Mouse (Mus musculus): ENCODE measurements around the gene Slc34a3.

Slc34a3 gene

DNA sequence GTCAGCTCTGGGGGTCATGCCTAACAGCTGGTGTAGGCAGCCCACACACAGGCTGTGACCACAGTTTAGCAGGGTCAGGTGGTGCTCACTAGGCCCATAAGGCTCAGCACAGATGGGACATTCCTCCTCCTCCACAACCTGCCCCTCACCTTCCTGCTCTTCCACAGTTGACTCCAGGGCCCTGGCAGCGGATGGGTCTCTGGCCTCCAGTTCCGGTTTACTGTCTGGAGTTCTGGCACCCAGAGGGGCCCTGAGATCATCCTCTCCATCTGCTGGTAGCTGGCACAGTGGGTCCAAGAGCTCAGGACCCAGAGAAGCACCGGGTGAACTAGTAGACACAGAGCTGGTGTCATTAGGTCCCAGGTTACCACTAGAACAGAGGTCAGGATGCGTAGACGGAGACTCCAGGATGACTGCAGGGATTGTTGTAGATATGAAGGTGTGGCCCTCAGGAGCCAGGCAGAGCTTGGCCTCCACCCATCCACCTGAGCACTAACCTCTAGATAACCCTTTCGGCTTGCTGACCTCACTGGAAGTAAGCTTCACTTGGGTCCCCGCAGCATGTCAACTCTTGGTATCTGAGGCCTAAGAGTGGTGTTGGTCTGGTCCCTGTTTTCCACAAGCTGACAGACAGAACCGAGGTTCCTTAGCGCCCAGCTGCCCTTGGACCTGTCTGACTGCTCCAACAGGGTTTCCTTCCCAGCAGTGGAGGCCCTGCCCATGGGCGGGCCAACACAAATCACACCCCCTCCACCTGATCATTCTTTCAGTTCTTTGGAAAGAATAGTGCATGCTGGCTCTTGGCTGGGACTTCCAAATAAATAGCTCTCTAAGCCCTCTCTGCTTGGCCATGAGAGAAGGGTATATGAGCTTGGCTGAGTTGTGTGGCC lies 12.3 kb upstream of the Slc34a3 start, which contains the start of gene AL732309.1:
AL732309.1 (minus strand) TSS at position 681 of the 890 bp plus-strand sequence.
- DNase-seq, result no peak

DNA sequence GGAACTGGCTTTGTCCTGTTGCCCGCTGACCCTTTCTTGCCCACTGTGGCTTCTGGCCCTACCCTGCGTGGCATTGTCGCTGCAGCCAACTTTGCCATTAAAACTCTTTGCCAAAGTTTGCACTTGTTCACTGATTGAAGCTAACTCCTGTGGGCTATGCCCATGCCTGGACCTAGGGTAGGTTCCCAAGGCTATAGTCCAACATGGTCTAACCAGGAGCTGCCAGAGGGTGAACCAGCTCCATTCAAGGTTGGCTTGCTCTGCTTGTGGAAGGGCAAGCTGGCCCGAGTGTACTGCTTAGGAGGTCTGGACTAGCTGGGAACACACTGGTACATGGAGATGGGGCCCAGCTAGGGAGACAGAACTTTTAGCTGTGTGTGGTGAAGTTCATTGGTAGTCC lies 10.0 kb upstream of the Slc34a3 start:
- no peak for DNase-seq

DNA sequence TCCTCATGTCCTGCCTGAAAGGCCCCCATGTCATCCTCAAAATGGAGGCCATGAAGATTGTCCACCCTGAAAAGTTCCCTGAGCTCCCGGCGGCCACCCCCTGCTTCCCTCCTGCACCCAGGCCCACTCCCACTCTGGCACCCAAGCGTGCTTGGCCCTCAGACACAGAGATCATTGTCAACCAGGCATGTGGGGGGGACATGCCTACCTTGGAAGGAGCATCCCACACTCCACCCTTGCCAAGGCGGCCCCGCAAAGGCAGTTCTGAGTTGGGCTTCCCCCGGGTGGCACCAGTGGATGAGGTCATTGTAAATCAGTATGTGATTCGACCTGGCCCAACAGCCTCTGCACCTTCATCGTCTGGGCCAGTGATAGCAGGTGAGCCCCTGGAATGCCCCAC lies 9.2 kb upstream of the Slc34a3 start:
- no peak for DNase-seq

DNA sequence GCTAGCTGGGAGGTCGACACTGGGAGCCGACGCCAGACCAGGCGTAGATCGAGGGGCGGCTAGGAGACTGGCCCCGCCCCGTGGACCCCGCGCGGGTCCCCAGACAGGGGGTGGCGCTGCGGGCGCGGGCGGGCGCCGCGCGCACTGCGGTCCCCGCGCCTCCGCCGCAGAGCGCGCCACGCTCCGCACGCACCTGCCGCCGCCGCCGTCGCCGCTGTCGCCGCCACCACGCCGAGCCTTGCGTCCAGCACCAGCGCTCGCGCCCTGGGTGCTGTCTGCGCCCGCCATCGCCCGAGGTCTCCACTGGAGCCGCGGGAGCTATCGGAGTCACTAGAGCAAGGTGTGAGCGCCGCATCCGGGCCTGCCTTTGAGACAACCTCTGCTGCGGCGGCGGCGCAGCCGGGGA lies 7.9 kb upstream of the Slc34a3 start, which contains the start of the genes Rnf208 and Cysrt1:
Rnf208 (plus strand) TSS at position 155 of the 406 bp plus-strand sequence.
Cysrt1 (minus strand) TSS at position 352 of the 406 bp plus-strand sequence.
- peak; percentile 43 for DNase-seq

DNA sequence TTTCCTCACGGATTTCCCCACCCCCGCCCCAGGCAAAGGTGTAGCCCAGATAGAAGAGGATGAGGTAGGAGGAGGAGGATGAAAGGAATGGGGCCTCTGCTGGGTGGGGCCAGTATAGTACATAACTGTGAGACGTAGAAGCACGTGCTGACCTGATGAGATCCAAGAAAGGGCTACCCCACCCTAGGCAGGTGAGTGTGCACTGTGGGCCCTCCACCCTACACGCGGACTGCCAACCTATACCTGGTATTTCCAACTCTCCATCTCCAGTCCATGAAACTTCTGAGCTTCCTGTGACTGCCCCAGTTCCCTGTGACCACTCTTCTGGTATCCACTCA lies 7.2 kb upstream of the Slc34a3 start:
- DNase-seq, result no peak

DNA sequence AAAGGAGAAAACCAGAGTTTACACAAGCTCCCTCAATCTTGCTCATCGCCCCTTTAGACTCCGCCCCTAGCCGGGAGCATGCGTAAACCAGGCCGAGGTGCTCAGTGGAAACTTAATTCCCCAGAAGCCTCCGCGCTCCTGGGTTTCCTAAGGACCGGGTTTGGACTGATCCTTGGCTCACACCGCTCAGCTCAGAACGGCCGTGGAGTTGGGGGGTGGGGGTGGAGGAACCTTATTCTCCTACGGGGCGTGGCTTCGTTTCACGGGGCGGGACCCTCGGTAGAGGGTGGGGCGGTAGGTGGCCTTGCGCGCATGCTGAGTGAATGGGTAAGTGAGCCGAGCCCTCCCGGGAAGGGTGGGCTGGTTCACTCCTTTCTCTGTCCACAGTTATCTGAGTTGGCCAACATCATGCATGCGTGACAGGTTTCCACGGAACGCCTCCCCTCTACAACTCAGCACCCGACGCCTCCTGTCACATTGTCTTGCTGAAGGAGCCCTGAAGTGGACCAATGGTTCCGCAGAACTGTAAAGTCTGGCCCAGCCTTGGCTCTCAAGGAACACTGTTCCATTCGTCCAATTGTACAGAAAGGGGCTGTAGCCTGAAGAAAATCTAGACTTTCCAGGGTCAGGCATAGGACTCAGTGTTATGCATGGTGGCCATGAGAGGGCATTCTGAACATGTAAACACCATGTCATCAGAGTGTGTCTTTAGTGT lies 6.7 kb upstream of the Slc34a3 start:
- DNase-seq, result peak; percentile 86

DNA sequence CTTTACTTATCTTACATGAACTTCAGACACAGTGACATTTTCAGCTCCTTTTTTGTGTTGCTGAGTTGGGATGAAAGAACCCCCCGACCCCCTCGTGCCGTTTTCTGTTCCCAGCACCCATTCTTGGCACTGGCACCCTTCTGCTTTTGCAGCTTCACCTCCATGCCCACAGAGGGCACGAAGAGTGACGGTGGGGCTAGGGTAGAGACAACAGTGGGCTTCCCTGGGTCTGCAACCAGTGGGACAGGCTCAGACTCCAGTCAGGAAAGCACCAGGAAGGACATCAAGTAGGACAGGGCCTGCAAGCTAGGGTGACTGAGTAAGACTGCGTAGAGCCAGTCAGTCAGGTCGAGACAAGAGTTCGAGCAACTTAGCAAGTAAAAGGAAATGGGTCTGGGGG lies 6.1 kb upstream of the Slc34a3 start:
- no peak for DNase-seq

DNA sequence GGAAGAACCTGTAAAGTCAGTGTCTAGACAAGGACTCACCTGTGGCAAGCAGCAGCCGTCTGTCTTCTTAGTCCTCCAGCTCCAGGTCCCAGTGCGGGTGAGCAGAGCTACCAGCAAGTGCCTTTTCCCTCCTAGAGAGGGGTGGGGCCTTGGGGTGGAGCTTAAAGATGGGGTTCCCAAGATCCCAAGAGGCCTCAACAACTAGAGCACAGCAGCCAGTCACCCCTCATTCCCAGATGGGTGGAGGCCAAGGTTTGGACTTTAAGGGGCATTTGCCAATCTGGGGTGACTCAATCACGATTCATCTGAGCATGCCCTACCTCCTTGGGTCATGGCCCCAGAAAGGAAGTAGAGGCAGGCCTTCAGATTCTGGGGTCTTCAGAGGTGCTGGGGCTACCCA lies 5.6 kb upstream of the Slc34a3 start:
- no peak for DNase-seq

DNA sequence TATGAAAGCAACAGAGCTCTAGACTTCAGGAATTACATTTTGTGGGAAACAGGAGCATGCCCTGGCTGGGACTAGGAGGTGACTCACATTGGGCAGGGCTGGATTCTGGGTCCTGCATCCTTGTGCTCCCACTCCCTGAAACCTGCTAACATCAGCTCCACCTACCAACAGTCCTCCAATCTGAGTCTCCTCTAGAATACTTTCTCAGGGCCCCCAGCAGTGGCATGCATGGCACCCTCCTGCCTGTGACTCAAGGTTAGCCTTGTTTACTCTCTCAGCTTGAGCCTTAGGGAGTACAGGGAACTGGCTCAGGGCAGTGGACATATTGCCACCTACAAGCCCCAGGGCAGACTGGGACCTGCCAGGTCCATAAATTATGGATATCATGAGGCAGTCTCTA lies 3.9 kb upstream of the Slc34a3 start:
- no peak for DNase-seq

DNA sequence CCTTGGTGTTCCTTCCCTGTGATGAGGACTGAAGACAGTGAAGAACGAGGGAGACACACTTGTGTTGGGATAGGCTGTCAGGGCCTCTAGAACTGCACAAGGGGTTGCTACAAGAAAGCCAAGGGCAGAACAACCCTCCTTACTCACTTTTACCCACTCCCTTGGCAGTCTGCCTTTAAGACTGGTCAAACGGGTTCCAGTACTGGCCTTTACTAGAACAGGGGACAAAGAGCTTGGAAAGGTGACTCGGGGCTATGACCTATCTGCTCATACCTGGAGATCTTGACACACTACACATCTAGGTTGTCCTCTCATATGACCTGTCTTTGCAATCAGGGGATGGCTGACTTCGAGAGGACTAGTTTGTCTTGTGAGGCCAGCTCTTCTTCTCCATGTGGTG lies 3.4 kb upstream of the Slc34a3 start:
- peak; percentile 70 for DNase-seq

DNA sequence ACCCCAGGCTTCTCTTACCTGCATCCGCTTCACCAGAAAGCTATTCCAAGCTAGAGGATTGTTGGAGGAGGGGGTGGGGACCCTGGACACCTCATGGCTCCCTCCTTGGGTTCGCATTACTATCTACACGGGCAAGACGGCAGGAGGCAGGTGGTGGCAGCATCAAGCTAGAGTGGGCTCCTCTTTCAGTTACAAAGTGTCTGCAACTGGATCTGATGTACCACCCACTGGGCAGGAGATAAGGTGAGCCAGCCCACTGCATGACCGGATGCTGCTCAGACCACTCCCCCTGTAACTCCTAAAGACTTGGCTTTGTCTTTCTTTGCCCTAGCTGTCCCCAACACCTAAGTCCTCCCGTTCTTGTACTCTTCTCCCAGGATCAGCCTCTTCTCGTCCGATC lies 2.5 kb upstream of the Slc34a3 start, which contains the start of gene Rnf224:
Rnf224 (minus strand) TSS at position 174 of the 400 bp plus-strand sequence.
- no peak for DNase-seq

DNA sequence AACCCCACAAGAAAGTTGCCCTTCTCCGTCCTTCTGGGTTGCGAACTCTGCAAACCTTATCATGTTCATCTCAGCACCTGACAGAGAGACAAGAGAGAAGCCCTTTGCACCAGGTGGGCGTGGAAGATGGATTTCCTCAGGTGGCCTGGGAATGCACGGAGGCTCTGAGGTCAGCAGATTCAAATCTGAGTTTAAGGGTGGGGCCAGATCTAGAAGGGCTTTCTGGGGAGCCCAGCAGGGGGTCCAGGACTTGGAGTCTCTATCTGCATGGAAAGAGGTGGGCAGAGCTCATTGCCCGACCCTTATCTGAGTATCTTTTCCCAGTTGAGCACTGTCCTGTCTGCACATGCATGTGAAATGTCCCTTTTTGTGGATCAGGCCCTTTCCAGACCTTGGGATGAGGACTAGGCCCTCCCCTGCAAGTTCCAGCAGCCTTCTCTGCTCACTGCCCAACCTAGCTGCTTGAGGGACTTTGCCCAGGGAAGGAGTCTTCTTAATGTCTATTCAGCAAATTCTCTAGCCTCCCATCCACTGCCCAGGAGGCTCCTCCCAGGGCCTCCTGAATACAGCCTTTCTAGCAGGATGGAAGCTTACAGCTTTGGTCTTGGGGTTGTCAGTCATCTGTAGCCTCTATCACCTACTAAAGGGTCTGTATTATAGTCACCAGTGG lies 522 bp upstream of the Slc34a3 start:
- peak; percentile 50 for DNase-seq

DNA sequence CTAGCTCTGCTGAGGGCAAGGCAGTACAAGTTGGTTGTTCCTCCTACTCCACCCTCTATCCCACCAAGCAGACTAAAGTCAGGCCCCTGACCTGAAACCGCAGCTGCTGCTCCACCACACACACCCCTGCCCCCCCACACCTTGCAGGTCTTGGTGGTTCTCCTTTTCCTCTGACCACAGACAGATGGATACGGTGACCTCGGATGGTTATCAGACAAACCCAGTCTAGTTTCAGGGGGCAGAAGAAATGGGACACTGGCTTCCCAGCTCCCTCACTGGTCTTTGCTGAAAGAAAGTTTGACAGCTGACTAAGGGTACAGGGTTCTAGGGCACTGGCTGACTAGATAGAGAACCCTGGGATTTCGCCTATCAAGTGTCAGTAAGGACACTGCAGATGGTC lies 743 bp downstream of the Slc34a3 start:
- DNase-seq, result no peak

DNA sequence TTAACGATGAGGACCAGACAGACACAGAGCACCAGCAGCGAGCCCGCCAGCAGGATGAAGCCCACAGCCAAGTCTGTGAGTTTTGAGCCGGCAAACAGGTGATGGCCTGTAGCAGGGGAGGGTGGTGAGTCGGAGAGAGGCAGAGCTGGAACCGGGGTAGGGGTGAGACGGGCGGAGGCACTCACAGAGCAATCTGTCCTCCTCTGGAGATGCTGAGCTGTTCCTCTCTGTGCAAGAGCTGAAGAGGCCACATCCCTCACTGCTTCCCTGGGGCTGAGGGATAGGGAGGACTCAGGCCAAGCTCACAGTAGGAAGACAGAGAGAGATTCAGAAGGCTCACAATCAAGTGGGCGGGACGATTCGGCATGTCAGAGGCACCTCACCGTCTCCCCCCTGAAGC lies 3.1 kb downstream of the Slc34a3 start:
- no peak for DNase-seq

DNA sequence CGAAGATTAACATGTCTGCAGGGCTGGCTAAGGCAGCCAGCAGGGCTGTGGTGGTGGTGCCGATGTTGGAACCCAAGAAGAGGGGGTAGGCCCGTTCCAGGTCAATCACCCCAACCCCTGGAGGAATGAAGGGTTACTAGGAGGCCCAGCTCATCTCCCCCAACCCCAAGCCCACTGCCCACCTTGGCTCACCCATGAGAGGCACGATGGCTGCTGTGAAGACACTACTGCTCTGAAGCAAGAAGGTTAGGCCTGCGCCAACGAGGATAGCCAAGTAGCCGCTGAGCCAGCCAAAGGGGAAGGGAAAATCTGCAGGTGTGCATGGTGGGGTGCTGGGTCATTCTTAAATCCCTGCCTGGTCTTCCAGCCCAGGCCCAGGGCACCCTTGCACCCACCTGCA lies 3.6 kb downstream of the Slc34a3 start:
- DNase-seq, result no peak

DNA sequence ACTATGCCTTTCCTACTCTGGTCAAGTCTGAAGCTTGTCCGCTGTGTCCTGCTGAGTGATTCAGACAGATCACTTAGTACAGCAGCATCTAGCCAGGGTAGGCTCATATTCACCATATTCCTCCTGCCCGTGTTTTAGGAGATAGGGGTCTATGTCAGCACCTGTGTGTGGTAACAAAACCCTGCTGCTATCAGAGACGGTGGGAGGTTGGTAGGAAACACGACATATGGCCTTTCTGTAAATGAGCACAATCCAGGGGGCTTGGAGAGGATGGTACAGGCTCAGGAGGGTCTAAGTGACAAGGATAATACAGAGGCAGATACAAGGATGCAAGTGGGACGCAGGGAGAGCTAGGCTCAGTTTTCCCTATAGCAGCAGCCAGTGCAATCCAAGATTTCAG lies 4.6 kb downstream of the Slc34a3 start:
- no peak for DNase-seq

DNA sequence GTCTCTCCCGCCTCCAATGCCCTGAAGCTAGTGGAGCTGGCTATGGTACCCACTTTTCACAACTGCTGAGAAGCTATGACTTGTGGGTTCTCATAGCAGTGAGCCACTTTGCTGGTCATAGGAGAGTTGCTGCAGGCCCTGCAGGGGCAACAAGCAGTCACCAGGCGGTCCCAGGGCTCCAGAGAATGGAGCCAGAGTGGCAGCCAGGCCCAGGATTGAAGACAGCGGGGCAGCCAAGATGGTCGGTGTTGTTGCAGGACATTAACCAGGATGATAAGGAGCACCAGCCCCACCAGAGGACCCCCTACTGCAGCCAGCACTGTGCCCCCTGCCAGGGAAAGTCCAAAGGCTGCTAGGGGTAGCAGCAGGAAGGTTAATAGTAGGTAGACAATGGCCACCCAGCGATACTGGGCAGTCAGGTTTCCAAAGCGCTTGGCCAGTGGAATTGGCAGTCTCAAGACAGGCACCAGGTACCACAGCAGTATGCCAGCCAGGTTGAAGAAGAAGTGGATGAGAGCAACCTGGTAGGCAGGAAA lies 5.1 kb downstream of the Slc34a3 start:
- DNase-seq, result no peak

DNA sequence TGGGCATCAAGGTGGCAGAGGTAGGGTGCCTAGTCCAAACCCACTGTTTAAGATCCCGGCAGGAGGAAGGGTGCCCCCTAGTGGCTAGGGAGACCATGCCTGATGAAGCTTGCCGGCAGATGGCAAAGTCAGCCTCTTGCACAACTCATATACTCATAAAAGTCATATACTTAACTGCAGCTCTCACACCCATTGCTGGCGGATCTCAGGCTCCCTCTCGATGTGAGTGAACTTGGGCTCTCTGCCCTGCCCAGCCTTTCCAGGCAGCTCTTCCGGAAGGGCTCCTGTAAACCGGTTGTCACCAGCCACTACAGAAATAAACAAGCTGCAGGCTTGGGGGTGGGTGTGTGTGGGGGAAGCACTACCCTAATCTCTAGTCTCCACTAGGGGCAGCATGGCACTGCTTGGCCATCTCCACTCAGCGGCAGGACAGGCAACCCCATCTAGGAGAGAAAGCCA lies 5.7 kb downstream of the Slc34a3 start:
- DNase-seq, result peak; percentile 92

DNA sequence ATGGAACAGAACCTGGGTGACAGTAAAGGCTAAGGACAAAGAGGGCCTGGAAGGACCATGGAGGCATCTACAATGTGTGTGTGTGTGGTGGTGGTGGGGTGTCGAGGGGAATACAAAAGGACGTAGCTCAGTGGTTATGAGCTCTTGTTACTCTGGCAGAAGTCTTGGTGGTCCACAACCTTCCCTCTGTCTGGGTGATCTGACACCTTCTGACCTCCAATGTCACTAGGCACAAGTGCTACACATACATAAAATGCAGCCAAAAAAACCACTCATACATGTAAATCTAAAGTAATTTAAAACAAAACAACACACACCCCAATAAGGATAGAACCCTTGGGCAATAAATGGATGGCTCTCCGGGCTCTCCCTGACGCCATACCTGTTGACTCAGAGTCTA lies 6.8 kb downstream of the Slc34a3 start:
- no peak for DNase-seq

DNA sequence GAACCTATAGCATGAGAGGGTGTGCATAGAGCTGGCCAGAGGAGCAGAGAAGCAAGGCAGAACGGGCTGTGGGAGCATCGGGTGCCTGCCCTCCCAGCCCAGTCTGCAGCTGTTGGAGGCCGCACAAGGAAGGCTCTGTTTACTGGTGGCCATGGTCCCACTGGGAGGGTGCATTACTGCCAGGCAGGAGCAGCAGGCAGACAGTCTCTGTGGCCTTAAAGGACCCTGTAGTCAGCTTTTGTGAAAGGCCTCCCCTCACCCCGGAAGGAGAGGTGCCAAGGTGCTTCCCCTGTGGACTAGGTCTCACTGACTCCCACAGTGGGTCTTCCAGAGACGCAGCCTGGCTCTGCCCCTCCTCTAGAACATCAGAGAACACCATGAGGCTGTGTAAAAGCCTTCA lies 7.3 kb downstream of the Slc34a3 start:
- no peak for DNase-seq

DNA sequence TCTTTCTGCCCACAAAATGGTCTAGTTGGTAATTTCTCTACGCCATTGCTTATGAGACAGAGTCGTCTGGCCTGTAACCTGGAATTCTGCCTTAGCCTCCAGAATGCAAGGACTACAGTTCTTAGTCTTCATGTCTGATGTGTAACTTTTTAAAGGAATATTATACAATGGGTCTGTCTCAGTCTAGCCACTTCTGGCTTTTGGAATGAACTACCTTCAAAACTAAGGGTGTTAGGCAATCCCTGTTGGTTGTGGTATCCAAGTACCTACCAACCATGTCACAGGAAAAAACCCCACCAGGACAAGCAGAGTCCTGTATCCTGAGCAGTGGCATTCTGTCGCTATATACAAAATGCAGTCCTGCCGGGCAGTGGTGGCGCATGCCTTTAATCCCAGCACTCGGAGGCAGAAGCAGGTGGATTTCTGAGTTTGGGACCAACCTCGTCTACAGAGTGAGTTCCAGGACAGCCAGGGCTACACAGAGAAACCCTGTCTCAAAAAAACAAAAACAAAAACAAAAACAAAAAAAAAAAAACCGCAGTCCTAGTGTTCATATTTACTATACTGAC lies 8.3 kb downstream of the Slc34a3 start:
- DNase-seq, result no peak
